Mouse (Mus musculus): Measurements from ENCODE around the gene Mmp14. TPM values are rescaled to one million over a fixed set of nuclear protein-coding genes. Genes with fewer than 3 reads are reported as not detected.
A peak's percentile ranks its signal among the peaks of the same experiment; 100 is the strongest.

The Mmp14 gene
- polyA plus RNA-seq, 1 experiment = 118 TPM

DNA sequence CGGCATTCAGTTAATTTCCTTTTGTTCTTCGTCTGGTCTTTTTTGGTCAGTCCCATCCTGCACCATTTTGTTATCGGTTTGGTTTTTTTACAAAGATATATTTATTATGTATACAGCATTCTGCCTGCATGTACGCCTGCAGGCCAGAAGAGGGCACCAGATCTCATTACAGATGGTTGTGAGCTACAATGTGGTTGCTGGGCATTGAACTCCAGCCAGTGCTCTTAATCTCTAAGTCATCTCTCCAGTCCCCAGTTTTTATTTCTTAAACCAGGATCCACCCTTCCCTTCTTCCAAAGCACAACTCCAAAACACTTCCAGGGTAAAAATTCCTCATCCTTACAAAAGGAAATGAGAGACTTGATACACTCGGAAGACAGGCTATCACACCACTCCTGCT, 8.0 kb upstream of the Mmp14 start:
- no peaks in the 10 kb centered on the region for H3K27me3 ChIP-seq (ENCODE audit: control insufficient read depth, insufficient read depth, insufficient read length)
- no peak overlapping the region for H3ac ChIP-seq (ENCODE audit: control insufficient read depth, insufficient read length, low read depth)
- H3K4me3 ChIP-seq (ENCODE audit: insufficient read depth, poor library complexity, severe bottlenecking) = no peak overlapping the region
- TF ChIP-seq FOSL1 (IDR thresholded peaks at IDR 0.05; ENCODE audit: insufficient read depth, low read length, poor library complexity, severe bottlenecking) (no peak), CEBPB (IDR thresholded peaks at IDR 0.05; ENCODE audit: low read depth) (no peak), MAX (IDR thresholded peaks at IDR 0.05) (peak; percentile 50)
- peaks cover 14% of the 10 kb centered on the region for H3K79me3 ChIP-seq (ENCODE audit: low read depth)
- peaks cover 6% of the 10 kb centered on the region for H3K36me3 ChIP-seq (ENCODE audit: control insufficient read depth, insufficient read depth)
- peaks cover 20% of the 10 kb centered on the region for H3K79me2 ChIP-seq (ENCODE audit: control insufficient read depth, insufficient read depth)

- Histone ChIP-seq H3K4me3 (ENCODE audit: insufficient read depth, poor library complexity, severe bottlenecking) (no peak overlapping the region), H3ac (ENCODE audit: control insufficient read depth, insufficient read length, low read depth) (no peak overlapping the region), H3K79me3 (ENCODE audit: low read depth) (peaks cover 18% of the 10 kb centered on the region), H3K79me2 (ENCODE audit: control insufficient read depth, insufficient read depth) (peaks cover 28% of the 10 kb centered on the region), H3K27me3 (ENCODE audit: control insufficient read depth, insufficient read depth, insufficient read length) (no peaks in the 10 kb centered on the region), H3K36me3 (ENCODE audit: control insufficient read depth, insufficient read depth) (peaks cover 18% of the 10 kb centered on the region)
- TF ChIP-seq MYOD1 (IDR thresholded peaks at IDR 0.05; ENCODE audit: control insufficient read depth, insufficient read length, low read depth) (no peak), MAX (IDR thresholded peaks at IDR 0.05) (no peak)
These were observed 6.8 kb upstream of the Mmp14 start for GRCm38 (mm10) chr14:54424634-54425033.

GRCm38 (mm10) chr14:54425540-54425939, 5.9 kb upstream of the Mmp14 start:
- H3K79me2 ChIP-seq (ENCODE audit: control insufficient read depth, insufficient read depth) = peaks cover 37% of the 10 kb centered on the region
- H3K79me3 ChIP-seq (ENCODE audit: low read depth) = peaks cover 18% of the 10 kb centered on the region
- H3K36me3 ChIP-seq (ENCODE audit: control insufficient read depth, insufficient read depth) = peaks cover 26% of the 10 kb centered on the region
- no peak for TF ChIP-seq FOSL1 (IDR thresholded peaks at IDR 0.05; ENCODE audit: insufficient read depth, low read length, poor library complexity, severe bottlenecking)
- no peak for TF ChIP-seq MYOD1 (IDR thresholded peaks at IDR 0.05; ENCODE audit: control insufficient read depth, insufficient read length, low read depth)
- no peak for TF ChIP-seq MYOG (IDR thresholded peaks at IDR 0.05; ENCODE audit: control insufficient read depth, extremely low read depth, insufficient read length)
- H3K4me3 ChIP-seq (ENCODE audit: insufficient read depth, poor library complexity, severe bottlenecking) = no peak overlapping the region
- no peak overlapping the region for H3ac ChIP-seq (ENCODE audit: control insufficient read depth, insufficient read length, low read depth)
- no peaks in the 10 kb centered on the region for H3K27me3 ChIP-seq (ENCODE audit: control insufficient read depth, insufficient read depth, insufficient read length)

DNA sequence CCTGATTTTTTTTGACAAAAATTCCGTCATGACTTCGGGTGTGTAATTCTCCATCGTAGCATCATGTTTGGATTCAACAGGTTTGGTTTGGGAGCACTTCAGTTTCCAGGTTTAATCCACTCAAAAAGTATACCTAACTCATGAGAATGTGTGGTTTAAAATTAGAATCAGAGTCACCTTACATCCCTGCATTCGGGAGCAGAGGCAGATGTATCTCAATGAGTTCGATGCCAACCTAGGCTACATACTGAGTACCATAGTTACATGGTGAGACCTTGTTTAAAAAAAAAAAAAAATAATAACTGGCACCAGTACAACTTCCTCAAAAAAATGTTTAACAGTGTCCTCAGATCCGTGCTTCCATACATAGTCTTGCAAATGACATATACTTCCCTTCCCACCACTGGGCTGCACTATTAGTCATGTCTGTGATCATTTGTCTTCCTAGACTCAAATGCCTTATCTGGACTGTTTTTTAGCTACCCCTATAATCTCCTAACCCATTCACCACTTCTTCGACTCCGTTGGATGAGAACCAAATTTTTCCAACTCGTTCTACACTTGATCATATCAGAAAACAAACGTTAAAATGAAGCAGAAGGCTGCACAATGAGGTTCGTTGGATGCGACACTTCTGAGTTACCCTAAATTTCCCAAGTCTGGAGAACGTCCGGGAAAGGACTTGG, 5.3 kb upstream of the Mmp14 start:
- H3K79me3 ChIP-seq (ENCODE audit: low read depth) = peaks cover 18% of the 10 kb centered on the region
- H3K27me3 ChIP-seq (ENCODE audit: control insufficient read depth, insufficient read depth, insufficient read length) = no peaks in the 10 kb centered on the region
- H3K4me3 ChIP-seq (ENCODE audit: insufficient read depth, poor library complexity, severe bottlenecking) = peak overlapping the region; percentile 81
- no peak for TF ChIP-seq CEBPB (IDR thresholded peaks at IDR 0.05; ENCODE audit: low read depth)
- H3K36me3 ChIP-seq (ENCODE audit: control insufficient read depth, insufficient read depth) = peaks cover 26% of the 10 kb centered on the region
- H3K79me2 ChIP-seq (ENCODE audit: control insufficient read depth, insufficient read depth) = peaks cover 42% of the 10 kb centered on the region
- H3ac ChIP-seq (ENCODE audit: control insufficient read depth, insufficient read length, low read depth) = peak overlapping the region; percentile 55

DNA sequence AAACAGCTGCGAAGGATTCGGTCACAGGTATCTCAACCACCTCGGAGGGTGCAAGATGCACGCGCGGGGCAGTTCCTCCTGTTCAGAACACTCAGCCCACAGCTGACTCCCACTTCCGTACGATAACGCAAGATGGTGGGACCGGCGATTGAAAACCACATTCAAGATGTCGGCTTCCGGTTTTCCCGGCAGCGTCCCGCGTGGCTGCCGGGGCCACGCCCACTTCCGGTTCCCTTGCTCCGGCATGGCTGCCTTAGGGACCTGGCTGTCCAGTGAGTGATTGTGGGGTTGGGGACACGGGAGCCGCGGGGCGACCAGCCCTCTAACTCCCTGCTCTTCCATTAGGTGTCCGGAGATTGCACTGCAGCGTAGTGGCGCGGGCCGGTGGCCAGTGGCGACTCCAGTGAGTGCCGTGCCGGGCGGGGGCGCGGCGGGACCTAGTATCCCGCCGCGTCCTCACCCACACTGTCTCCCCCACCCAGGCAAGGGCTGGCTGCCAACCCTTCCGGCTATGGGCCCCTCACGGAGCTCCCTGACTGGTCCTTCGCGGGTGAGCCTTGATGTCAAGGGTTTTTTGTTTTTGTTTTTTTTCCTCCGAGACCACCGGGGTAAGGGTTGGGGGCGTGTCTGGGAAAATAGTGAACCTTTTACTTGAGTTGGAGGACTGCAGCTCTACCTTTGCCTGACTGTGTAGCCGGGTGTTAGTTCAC, 4.6 kb upstream of the Mmp14 start, which contains the start of gene Mrpl52:
TSS of gene Mrpl52 (plus strand) at position 221 of the 710 bp plus-strand sequence.
- TF ChIP-seq MYOG (IDR thresholded peaks at IDR 0.05; ENCODE audit: control insufficient read depth, extremely low read depth, insufficient read length) = no peak
- peak; percentile 21 for TF ChIP-seq CEBPB (IDR thresholded peaks at IDR 0.05; ENCODE audit: low read depth)
- TF ChIP-seq MAX (IDR thresholded peaks at IDR 0.05) = peak; percentile 97
- no peak for TF ChIP-seq USF1 (IDR thresholded peaks at IDR 0.05; ENCODE audit: low read depth)
- H3K36me3 ChIP-seq (ENCODE audit: control insufficient read depth, insufficient read depth) = peaks cover 26% of the 10 kb centered on the region
- H3K27me3 ChIP-seq (ENCODE audit: control insufficient read depth, insufficient read depth, insufficient read length) = no peaks in the 10 kb centered on the region
- peak within 1 kb of the TSS; percentile 81 for H3K4me3 ChIP-seq (ENCODE audit: insufficient read depth, poor library complexity, severe bottlenecking)
- H3ac ChIP-seq (ENCODE audit: control insufficient read depth, insufficient read length, low read depth) = peak within 1 kb of the TSS; percentile 94
- H3K79me3 ChIP-seq (ENCODE audit: low read depth) = peaks cover 20% of the 10 kb centered on the region
- peaks cover 47% of the 10 kb centered on the region for H3K79me2 ChIP-seq (ENCODE audit: control insufficient read depth, insufficient read depth)

- TF ChIP-seq FOSL1 (IDR thresholded peaks at IDR 0.05; ENCODE audit: insufficient read depth, low read length, poor library complexity, severe bottlenecking) (no peak), USF1 (IDR thresholded peaks at IDR 0.05; ENCODE audit: low read depth) (no peak), CEBPB (IDR thresholded peaks at IDR 0.05; ENCODE audit: low read depth) (no peak), CTCF (IDR thresholded peaks at IDR 0.05; ENCODE audit: control insufficient read depth, insufficient read depth, insufficient read length) (no peak), MYOD1 (IDR thresholded peaks at IDR 0.05; ENCODE audit: control insufficient read depth, insufficient read length, low read depth) (no peak), MAX (IDR thresholded peaks at IDR 0.05) (no peak), MYOG (IDR thresholded peaks at IDR 0.05; ENCODE audit: control insufficient read depth, extremely low read depth, insufficient read length) (no peak)
- peaks cover 56% of the 10 kb centered on the region for H3K79me2 ChIP-seq (ENCODE audit: control insufficient read depth, insufficient read depth)
- peak overlapping the region; percentile 81 for H3K4me3 ChIP-seq (ENCODE audit: insufficient read depth, poor library complexity, severe bottlenecking)
- no peak overlapping the region for H3ac ChIP-seq (ENCODE audit: control insufficient read depth, insufficient read length, low read depth)
- peaks cover 28% of the 10 kb centered on the region for H3K79me3 ChIP-seq (ENCODE audit: low read depth)
- no peaks in the 10 kb centered on the region for H3K27me3 ChIP-seq (ENCODE audit: control insufficient read depth, insufficient read depth, insufficient read length)
- peaks cover 26% of the 10 kb centered on the region for H3K36me3 ChIP-seq (ENCODE audit: control insufficient read depth, insufficient read depth)
These were observed 3.7 kb upstream of the Mmp14 start for GRCm38 (mm10) chr14:54427696-54428095.

All from C2C12 (cell line).